Mouse (Mus musculus) cerebellum, adult 11 months (tissue): ENCODE measurements at regions not wholly inside any gene's neighbourhood (a gene's known extent, or its start where the extent isn't known, plus 50 kb on each side); places are given as distances from the start of the nearest gene placed in this dataset.

ENCODE experiments used
- DNase-seq: peaks from one replicate; pipeline ENCODE4 v3.0.0; 2022

GRCm38 (mm10) chr16:63351511-63352125 is 497.5 kb downstream of the Pros1 start:
- no peak for DNase-seq

- DNase-seq: no peak
These were observed 494.1 kb downstream of the Epha3 start for GRCm38 (mm10) chr16:63369868-63370267.

GRCm38 (mm10) chr16:63371275-63371674 is 492.7 kb downstream of the Epha3 start:
- no peak for DNase-seq

- no peak for DNase-seq
These were observed 459.0 kb downstream of the Epha3 start for GRCm38 (mm10) chr16:63404976-63405375.

- no peak for DNase-seq
These were observed 451.3 kb downstream of the Epha3 start for GRCm38 (mm10) chr16:63412656-63413055.

GRCm38 (mm10) chr16:63452301-63452700 is 411.7 kb downstream of the Epha3 start:
- no peak for DNase-seq

- DNase-seq: no peak
These were observed 397.4 kb downstream of the Epha3 start for GRCm38 (mm10) chr16:63466615-63467014.

- DNase-seq: no peak
These were observed 395.1 kb downstream of the Epha3 start for GRCm38 (mm10) chr16:63468851-63469250.
